Mouse (Mus musculus) embryonic facial prominence, embryonic 14.5 days (tissue): ENCODE measurements at regions not wholly inside any gene's neighbourhood (a gene's known extent, or its start where the extent isn't known, plus 50 kb on each side); places are given as distances from the start of the nearest gene placed in this dataset.

Experiments
- ATAC-seq: fragments of 200-750 bp; cut with Nextera tagmentation; 2 replicates; pipeline ENCODE4 v1.8.0; 2017; ENCODE audit warnings: low read depth, moderate number of reproducible peaks, moderate TSS enrichment
- DNase-seq: peaks from one replicate; pipeline ENCODE4 v3.0.0-alpha.2; 2015; ENCODE audit warnings: low spot score
- H3K27ac ChIP-seq: fragments of 300-500 bp; sonication (generic); replicated peaks from 2 replicates; pipeline ENCODE4 v1.5.1; 2014; ENCODE audit warnings: low read depth, mild to moderate bottlenecking, low read length, moderate library complexity
- H3K27me3 ChIP-seq: fragments of 300-500 bp; sonication (generic); replicated peaks from 2 replicates; pipeline ENCODE4 v1.6.1; 2014; ENCODE audit warnings: low read length; ENCODE audit not compliant: control insufficient read depth, insufficient read depth
- H3K36me3 ChIP-seq: fragments of 300-500 bp; sonication (generic); 2 replicates; pipeline ENCODE4 v1.6.1; 2014; ENCODE audit warnings: low read length, mixed read lengths; ENCODE audit not compliant: control insufficient read depth, insufficient read depth
- H3K4me1 ChIP-seq: fragments of 300-500 bp; sonication (generic); 2 replicates; pipeline ENCODE4 v1.6.1; 2014; ENCODE audit warnings: antibody characterized with exemption, low read length; ENCODE audit not compliant: control insufficient read depth, insufficient read depth
- H3K4me2 ChIP-seq: fragments of 300-500 bp; sonication (generic); 2 replicates; pipeline ENCODE4 v1.6.1; 2014; ENCODE audit warnings: low read depth, mild to moderate bottlenecking, low read length, moderate library complexity, mixed read lengths
- H3K4me3 ChIP-seq: fragments of 300-500 bp; sonication (generic); 2 replicates; pipeline ENCODE4 v1.5.1; 2014; ENCODE audit warnings: low read depth, mild to moderate bottlenecking, low read length
- H3K9ac ChIP-seq: fragments of 300-500 bp; sonication (generic); 2 replicates; pipeline ENCODE4 v1.6.1; 2014; ENCODE audit warnings: low read depth, mild to moderate bottlenecking, low read length, moderate library complexity, mixed read lengths
- H3K9me3 ChIP-seq: fragments of 300-500 bp; sonication (generic); 2 replicates; pipeline ENCODE4 v1.6.1; 2016; ENCODE audit warnings: low read length; ENCODE audit not compliant: control insufficient read depth
- WGBS: fragments of 180-500 bp; shearing (Covaris S2); extraction: QIAGEN DNeasy Blood & Tissue Kit; methylation state at CpG from one replicate; pipeline ENCODE4 v1.1.7; 2014; 5-methylcytosine and 5-hydroxymethylcytosine counted together

DNA sequence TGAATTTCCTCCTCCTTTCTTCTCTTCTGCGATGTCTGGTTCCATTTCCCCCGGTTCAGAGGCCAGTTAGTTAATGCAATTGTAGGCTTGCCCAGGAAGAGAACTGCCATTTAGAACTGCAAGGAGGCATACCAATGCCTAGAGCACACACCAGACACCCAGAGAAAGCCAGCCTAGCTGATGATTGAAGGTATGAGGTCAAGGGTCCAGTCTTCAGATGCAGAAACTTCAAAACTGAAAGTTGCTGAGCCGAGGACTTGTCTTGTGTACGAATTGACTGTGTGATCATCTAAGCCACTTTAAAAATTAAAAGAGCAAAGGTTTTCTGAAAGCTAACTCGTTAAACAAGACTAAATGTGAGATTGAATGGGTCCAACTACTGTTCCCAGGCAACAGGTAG lies 542.5 kb upstream of the Map3k7 start:
- DNase-seq, result no peak
- 0 out of 2 replicates have a peak, but pooled peaks cover 6% of the 10 kb centered on the region for H3K4me1 ChIP-seq
- no peak overlapping the region for H3K4me3 ChIP-seq
- 67% methylated on average over 5 of the region's 5 CpGs for WGBS
- H3K4me2 ChIP-seq, result no peak overlapping the region
- H3K36me3 ChIP-seq, result no peaks in the 10 kb centered on the region
- ATAC-seq, result no peak
- no peak overlapping the region for H3K27ac ChIP-seq
- no peaks in the 10 kb centered on the region for H3K27me3 ChIP-seq
- H3K9me3 ChIP-seq, result peaks cover 4% of the 10 kb centered on the region; the same call in 1 of the 2 replicates
- H3K9ac ChIP-seq, result no peak overlapping the region

DNA sequence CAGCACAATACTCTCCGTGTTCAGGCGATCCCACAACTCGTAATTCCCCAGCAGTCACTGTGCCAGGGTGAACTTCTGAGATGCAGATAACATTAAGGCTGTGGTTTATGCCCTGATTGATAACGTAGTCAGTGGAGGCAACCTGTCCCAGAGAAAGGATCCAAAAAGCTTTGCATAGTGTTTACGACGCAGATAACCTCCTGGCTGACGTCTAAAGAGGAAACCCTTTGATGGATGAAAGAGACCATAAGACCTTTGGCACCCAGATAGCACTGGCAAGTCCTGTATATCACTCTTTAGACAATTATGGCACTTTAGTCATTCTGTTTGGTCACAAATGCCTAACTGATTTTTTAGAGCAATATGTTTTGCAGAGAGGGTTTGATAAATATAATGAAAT lies 538.8 kb upstream of the Map3k7 start:
- Histone ChIP-seq H3K9ac (no peak overlapping the region), H3K36me3 (no peaks in the 10 kb centered on the region), H3K4me2 (no peak overlapping the region), H3K4me3 (no peak overlapping the region), H3K27me3 (no peaks in the 10 kb centered on the region), H3K9me3 (no peaks in the 10 kb centered on the region), H3K4me1 (no peaks in the 10 kb centered on the region), H3K27ac (no peak overlapping the region)
- WGBS, result 58% methylated on average over 7 of the region's 7 CpGs
- no peak for ATAC-seq
- DNase-seq, result no peak

DNA sequence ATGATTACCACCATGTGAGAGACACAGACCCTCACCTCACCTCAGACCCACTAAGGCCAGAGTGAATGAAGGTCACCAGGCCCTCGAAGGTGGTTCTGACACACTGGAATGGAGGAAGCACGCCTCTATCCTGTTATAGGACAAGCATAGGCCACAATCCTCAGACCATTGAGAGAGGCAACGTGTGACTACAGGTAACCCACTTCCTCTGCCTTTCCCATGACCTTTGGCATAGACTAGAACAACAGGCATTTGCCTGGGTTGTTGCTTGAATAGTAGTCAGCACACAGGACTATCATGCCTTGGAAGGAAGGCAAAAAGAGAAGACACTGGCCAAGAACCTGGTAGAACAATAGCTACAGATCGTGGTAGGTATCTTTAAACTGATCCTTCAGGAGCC lies 538.2 kb upstream of the Map3k7 start:
- H3K9me3 ChIP-seq, result no peaks in the 10 kb centered on the region
- DNase-seq (no peak), ATAC-seq (no peak)
- no peak overlapping the region for H3K27ac ChIP-seq
- H3K4me3 ChIP-seq, result no peak overlapping the region
- no peaks in the 10 kb centered on the region for H3K36me3 ChIP-seq
- H3K9ac ChIP-seq, result no peak overlapping the region
- no peaks in the 10 kb centered on the region for H3K27me3 ChIP-seq
- H3K4me2 ChIP-seq, result no peak overlapping the region
- no peaks in the 10 kb centered on the region for H3K4me1 ChIP-seq
- 73% methylated on average over 4 of the region's 4 CpGs for WGBS

DNA sequence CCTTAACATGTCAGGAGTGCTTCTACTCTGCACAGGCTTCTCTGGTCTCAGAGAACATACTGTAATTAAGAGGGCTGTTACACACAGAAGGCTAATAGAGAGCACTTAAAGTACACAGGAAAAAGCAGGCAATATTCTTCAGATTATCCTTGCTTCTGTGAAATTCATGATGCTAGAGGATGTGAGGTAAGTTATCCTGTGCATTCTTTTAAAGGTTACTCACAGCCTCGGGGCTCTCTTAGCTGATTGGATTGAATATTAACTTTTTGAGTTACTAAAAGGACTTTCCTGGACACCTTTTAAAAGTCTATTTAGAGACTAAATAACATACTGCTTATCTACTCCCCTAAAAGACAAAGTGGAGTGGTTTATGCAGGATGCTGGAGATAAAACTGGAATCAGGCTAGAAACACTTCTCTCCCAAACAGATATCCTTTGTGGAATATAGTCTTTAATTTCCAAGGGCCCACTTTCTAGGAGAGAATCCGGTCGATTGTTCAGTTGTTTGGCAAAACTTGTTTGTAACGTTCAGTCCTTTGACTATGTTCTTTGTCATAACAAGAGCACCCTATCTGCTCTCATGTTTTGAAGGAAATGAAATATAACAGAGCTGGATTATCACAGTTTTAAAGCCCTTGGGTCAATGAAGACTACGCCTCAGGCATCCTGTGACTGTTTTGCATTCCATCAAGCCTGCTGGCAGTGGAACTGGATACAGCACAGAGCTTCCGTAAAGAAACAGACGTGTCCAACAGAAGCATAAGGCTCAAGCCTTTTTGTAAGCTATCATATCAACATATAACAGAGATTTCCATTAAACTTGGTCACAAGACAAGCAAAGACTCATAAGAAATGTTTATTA lies 537.5 kb upstream of the Map3k7 start:
- ATAC-seq (no peak), DNase-seq (no peak)
- Histone ChIP-seq H3K4me3 (no peak overlapping the region), H3K4me1 (no peaks in the 10 kb centered on the region), H3K27ac (no peak overlapping the region), H3K9me3 (no peaks in the 10 kb centered on the region), H3K4me2 (no peak overlapping the region), H3K9ac (no peak overlapping the region), H3K27me3 (no peaks in the 10 kb centered on the region), H3K36me3 (no peaks in the 10 kb centered on the region)
- 59% methylated on average over 7 of the region's 7 CpGs for WGBS

DNA sequence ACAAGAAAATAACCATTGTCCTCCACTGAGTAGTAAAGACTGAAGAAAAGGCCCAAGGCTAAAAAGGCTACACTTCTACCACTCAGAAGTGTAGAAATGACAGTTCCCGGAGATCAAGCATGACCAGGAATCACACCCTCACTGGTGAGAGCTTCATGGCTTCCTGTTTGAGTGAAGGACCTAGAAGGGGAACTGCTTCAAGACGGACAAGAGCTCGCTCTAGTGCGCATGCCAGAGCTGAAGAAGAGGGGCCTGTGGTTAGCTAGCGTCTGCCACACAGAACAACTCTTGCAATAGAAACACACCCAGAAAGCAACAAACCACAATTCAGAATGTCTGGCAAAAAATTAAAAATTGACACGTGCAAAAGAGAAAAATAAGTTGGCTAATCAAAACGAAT lies 530.0 kb upstream of the Map3k7 start:
- H3K27ac ChIP-seq, result no peak overlapping the region
- no peak overlapping the region for H3K4me2 ChIP-seq
- no peaks in the 10 kb centered on the region for H3K9me3 ChIP-seq
- DNase-seq (no peak), ATAC-seq (no peak)
- no peaks in the 10 kb centered on the region for H3K27me3 ChIP-seq
- H3K36me3 ChIP-seq, result no peaks in the 10 kb centered on the region
- no peak overlapping the region for H3K4me3 ChIP-seq
- H3K4me1 ChIP-seq, result no peaks in the 10 kb centered on the region
- WGBS, result 88% methylated on average over 7 of the region's 7 CpGs
- H3K9ac ChIP-seq, result no peak overlapping the region

DNA sequence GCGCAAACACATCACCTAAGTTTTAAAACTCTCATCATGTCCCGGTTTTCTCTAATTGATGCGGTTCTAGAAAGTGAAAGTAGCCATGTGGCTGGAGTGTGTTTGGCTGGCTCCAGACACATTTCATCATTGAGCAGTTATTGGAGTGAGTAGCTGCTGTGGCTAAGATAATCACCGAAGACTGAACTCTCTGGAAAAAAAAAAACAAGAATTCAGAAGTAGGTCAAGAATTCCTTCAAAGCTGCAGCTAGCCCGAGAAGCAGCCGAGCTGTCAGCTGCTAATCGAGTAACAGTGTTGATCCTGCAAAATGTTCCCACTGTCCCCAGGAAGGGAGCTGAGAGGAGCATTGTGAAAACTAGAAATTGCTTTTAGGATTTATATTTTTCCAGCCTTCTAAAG lies 509.0 kb upstream of the Map3k7 start:
- H3K9me3 ChIP-seq, result no peaks in the 10 kb centered on the region
- H3K4me1 ChIP-seq, result peaks cover 3% of the 10 kb centered on the region; the same call in 1 of the 2 replicates
- 0 out of 2 replicates have a peak overlapping the region, but pooled peaks have one; percentile 23 for H3K4me2 ChIP-seq
- ATAC-seq (no peak), DNase-seq (peak; percentile 22)
- H3K36me3 ChIP-seq, result no peaks in the 10 kb centered on the region
- no peaks in the 10 kb centered on the region for H3K27me3 ChIP-seq
- H3K27ac ChIP-seq, result no peak overlapping the region
- no peak overlapping the region for H3K4me3 ChIP-seq
- 47% methylated on average over 7 of the region's 7 CpGs for WGBS
- no peak overlapping the region for H3K9ac ChIP-seq

DNA sequence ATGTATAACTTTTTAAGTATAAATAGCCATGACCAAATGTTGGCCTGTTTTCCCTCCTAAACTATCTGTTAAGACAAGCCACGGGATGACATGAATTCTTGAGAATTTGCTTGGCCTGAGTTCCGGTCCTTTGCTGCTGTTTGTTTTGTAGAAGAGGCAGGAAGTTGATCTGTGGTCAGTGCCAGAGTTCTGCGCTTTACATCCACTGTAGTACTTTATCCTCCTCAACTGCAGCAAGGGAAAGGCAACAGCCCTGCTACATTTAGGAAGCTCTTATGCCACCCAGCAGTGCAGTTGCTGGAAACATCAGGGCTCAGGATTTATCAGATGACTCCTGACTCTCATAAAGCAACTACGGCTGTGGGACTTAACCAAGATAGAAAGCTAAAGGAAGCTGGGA lies 508.4 kb upstream of the Map3k7 start:
- no peak overlapping the region for H3K4me2 ChIP-seq
- no peaks in the 10 kb centered on the region for H3K36me3 ChIP-seq
- peak; percentile 48 for DNase-seq
- H3K4me3 ChIP-seq, result no peak overlapping the region
- no peak for ATAC-seq
- 0 out of 2 replicates have a peak overlapping the region, but pooled peaks have one; percentile 33 for H3K27ac ChIP-seq
- no peak overlapping the region for H3K9ac ChIP-seq
- no peaks in the 10 kb centered on the region for H3K27me3 ChIP-seq
- no peaks in the 10 kb centered on the region for H3K9me3 ChIP-seq
- 50% methylated on average over 4 of the region's 4 CpGs for WGBS
- peaks cover 3% of the 10 kb centered on the region; the same call in 1 of the 2 replicates for H3K4me1 ChIP-seq

DNA sequence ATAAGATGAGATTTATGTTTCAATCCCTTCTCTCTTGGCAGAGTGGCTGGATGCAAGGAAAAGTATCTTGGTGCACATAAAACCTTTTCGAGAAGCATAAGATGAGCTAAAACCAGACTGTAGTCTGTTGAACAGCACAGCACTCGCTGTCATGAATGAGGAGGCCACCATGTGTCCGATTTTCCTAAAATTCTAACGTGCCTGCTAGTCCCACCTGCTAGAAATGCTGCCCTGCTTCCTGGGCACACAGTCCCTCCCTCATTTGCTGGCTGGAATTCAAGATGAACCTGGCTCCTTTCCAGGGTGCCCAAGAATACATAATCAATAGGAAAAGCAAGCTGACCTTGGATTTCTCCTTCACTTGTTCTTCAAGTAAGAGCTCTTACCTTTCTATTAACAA lies 501.4 kb upstream of the Map3k7 start:
- no peaks in the 10 kb centered on the region for H3K36me3 ChIP-seq
- no peak for ATAC-seq
- no peak for DNase-seq
- no peaks in the 10 kb centered on the region for H3K27me3 ChIP-seq
- H3K4me3 ChIP-seq, result no peak overlapping the region
- WGBS, result 73% methylated on average over 4 of the region's 4 CpGs
- H3K9ac ChIP-seq, result no peak overlapping the region
- no peak overlapping the region for H3K27ac ChIP-seq
- no peaks in the 10 kb centered on the region for H3K4me1 ChIP-seq
- H3K4me2 ChIP-seq, result no peak overlapping the region
- no peaks in the 10 kb centered on the region for H3K9me3 ChIP-seq

DNA sequence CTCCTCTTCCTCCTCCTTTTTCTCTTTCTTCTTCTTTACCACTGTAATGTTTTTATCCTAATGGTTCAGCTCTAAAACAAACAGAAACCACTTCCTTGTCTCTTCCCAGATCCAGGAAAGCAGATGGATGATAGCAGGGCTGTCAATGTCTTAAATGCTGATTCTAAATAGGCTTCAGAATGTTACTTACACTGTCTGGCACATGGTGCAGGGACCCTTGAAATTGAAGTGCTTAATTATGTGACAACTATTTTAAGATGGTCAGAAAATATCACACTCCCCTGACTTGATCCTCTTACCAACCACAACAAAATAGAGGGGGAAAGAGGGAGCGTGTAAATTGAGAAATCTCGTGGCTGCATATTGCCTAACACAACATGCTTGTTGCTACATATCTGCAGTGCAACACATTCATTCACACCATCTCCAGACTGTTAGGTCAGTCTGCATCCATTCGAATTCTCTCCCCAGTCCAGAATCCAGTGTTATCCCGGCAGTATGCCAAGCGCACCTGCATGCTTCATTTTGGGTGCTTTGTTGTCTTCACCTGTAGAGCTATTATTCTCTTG lies 500.7 kb upstream of the Map3k7 start:
- Histone ChIP-seq H3K4me1 (no peaks in the 10 kb centered on the region), H3K4me3 (no peak overlapping the region), H3K27me3 (no peaks in the 10 kb centered on the region), H3K4me2 (no peak overlapping the region), H3K27ac (no peak overlapping the region), H3K9ac (no peak overlapping the region), H3K9me3 (no peaks in the 10 kb centered on the region), H3K36me3 (no peaks in the 10 kb centered on the region)
- DNase-seq (no peak), ATAC-seq (no peak)
- 85% methylated on average over 5 of the region's 5 CpGs for WGBS
